Mouse (Mus musculus) cerebellum, adult 2 months (tissue): ENCODE data around the gene Peli2. TPM values are rescaled to one million over a fixed set of nuclear protein-coding genes. Genes with fewer than 3 reads are reported as not detected.

ENCODE experiments used
- DNase-seq, 2 experiments: peaks; one replicate each; pipeline ENCODE4 v3.0.0; 2021
- H3K27ac ChIP-seq: fragments of 200-500 bp; 2 replicates; pipeline ENCODE4 v1.5.1; 2012; ENCODE audit warnings: low read length, control low read depth, inconsistent platforms; ENCODE audit not compliant: insufficient read depth
- H3K27me3 ChIP-seq: fragments of 200-500 bp; 2 replicates; pipeline ENCODE4 v1.6.1; 2012; ENCODE audit warnings: inconsistent platforms, mild to moderate bottlenecking, low read length, moderate library complexity; ENCODE audit not compliant: control insufficient read depth, insufficient read depth
- H3K4me1 ChIP-seq: fragments of 200-500 bp; 2 replicates; pipeline ENCODE4 v1.6.1; 2011; ENCODE audit warnings: low read length; ENCODE audit not compliant: control insufficient read depth, insufficient read depth
- H3K4me3 ChIP-seq: fragments of 200-500 bp; replicated peaks from 2 replicates; pipeline ENCODE3; 2011; ENCODE audit warnings: mild to moderate bottlenecking, low read depth, low read length, control low read depth; ENCODE audit not compliant: insufficient read depth
- CTCF ChIP-seq: fragments of 200-500 bp; IDR thresholded peaks from 2 replicates; pipeline ENCODE4 v1.5.1; 2011; ENCODE audit warnings: low read depth, mild to moderate bottlenecking, control low read depth, low read length, moderate library complexity, borderline replicate concordance; ENCODE audit not compliant: insufficient read depth
- POLR2A ChIP-seq: fragments of 200-500 bp; IDR thresholded peaks from 2 replicates; pipeline ENCODE4 v1.6.1; 2011; ENCODE audit warnings: low read length, control low read depth, borderline replicate concordance; ENCODE audit not compliant: insufficient read depth
- WGBS: fragments of 180-500 bp; shearing (Covaris S2); methylation state at CpG from one replicate; pipeline ENCODE4 v1.1.7; 2018; 5-methylcytosine and 5-hydroxymethylcytosine counted together
- polyA plus RNA-seq: library from polyadenylated mRNA; depleted of rRNA; stranded (reverse); fragments of >200 nt; gene quantifications from 2 replicates; pipeline ENCODE4 v1.2.3, GENCODE M21; 2012

The Peli2 gene
- polyA plus RNA-seq, 1 experiment: 28.5 TPM

DNA sequence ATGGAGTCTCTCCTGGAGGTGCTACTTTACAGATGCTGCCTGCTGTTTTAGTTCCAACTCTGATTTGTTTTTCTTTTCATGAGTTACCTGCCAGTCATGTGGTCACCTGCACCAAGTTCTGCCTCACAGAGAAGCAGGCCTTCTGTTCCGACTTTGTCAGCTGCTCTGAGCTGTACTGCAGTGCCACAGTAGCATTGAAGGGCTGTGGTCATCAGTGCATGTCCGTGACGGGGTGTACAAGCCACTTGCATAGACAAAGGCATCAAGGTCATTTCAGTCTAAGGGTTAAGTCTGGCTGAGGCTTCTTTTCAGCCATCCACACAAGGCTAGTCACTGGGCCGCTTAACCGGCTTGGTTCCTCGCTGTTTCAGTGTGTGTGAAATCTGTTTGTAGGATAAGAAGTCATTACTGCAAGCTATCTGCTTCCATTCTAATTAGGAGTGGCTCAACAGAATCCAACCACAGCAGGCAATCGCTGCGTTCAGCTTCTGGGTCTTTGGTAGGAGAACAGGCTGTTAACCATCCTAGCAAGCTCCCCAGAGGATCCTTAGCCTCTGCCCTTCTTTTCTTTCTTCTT, 7.1 kb downstream of the Peli2 start:
- Histone ChIP-seq H3K4me3 (no peak overlapping the region), H3K27ac (no peak overlapping the region), H3K4me1 (peaks cover 36% of the 10 kb centered on the region), H3K27me3 (no peaks in the 10 kb centered on the region)
- TF ChIP-seq CTCF: no peak
- no peak for TF ChIP-seq POLR2A
- 26% methylated on average over 8 of the region's 8 CpGs for WGBS
- DNase-seq: peak; percentile 4 to 14

DNA sequence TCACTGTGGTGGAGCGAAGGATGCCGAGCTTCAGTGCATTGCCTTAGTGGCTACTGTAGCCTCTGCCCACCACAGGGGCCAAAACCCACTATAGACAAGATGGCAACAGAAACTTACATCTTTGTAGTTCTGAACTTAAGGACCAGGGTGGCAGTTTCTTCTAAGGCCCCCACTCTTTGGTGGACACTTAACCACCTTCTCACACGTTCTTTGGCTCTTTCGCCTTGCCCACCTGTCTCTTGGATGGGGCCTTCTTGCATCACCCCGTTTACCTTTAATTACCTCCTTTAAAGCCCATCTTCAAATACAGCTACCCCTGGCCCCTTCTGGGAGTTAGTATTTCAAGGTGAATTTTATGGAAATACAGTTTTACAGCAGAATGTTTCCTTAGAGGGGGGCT, 8.1 kb downstream of the Peli2 start:
- WGBS: 75% methylated on average over 5 of the region's 5 CpGs
- Histone ChIP-seq H3K4me1 (peaks cover 36% of the 10 kb centered on the region), H3K27ac (no peak overlapping the region), H3K4me3 (no peak overlapping the region), H3K27me3 (no peaks in the 10 kb centered on the region)
- TF ChIP-seq POLR2A: no peak
- no peak for TF ChIP-seq CTCF
- DNase-seq: no peak

DNA sequence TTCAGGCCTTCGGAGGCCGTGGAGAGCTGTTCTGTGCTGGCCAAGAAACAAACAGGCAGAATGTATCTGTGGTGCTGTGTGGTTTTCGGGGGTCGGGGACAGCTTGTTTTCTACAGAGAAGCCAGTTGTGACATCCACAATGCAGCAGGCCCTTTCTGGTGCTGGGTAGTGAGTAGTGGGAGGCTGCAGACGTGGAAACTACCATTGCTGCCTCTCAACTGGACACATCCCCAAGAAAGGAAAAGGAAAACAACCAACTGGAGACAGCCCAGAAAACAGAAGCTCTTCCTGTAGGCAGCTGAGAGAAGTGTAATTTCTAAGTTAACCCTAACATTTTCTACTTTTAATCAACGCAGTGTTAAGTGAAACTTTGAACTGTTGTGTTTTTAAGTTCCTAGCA, 9.4 kb downstream of the Peli2 start:
- Histone ChIP-seq H3K27ac (no peak overlapping the region), H3K4me1 (peaks cover 34% of the 10 kb centered on the region), H3K27me3 (no peaks in the 10 kb centered on the region), H3K4me3 (no peak overlapping the region)
- TF ChIP-seq POLR2A (no peak), CTCF (no peak)
- 43% methylated on average over 6 of the region's 6 CpGs for WGBS
- DNase-seq: no peak

DNA sequence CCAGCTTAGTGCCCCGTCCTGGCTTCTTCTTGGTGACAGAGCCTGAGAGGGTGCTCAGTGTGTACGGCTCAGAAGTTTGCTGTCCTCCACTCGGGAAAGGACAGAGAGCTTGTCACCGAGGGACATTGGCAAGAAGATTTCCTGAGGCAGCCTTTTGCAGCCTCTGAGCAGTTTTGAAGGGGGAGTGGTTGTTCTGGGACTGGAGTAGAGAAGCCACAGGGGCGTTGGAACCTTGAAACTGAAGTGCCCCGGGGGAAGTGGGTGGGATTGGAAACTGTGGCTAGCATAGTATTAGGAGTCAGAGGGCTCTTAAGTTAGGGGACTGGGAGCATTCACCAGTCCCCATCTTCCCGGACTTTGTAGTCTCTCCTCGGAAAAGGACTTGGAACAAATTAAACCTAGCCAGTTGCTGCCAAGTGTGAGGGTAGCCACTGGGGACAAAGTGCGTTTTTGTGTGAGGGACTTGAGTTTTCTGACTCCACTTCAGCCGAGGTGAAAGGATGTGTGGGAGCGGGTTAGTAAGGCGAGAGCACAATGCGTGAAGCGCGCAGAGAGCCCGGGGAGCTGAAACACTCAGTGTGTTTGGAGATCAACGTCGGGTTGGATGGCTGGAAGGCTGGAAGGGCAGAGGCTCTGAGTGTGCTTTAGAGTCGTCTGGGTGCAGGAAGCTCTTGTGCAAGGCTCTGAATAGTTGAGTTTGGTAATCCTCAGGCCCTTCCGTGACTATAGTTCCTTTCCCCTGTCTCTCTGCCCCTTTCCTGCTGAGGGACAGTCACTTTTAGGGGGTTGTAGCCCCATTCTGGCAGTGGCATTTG, 10.3 kb downstream of the Peli2 start:
- TF ChIP-seq CTCF (no peak), POLR2A (no peak)
- Histone ChIP-seq H3K4me3 (no peak overlapping the region), H3K27ac (no peak overlapping the region; the same call in 1 of the 2 replicates), H3K4me1 (peaks cover 37% of the 10 kb centered on the region), H3K27me3 (no peaks in the 10 kb centered on the region)
- DNase-seq: no peak
- WGBS: 37% methylated on average over 20 of the region's 20 CpGs

DNA sequence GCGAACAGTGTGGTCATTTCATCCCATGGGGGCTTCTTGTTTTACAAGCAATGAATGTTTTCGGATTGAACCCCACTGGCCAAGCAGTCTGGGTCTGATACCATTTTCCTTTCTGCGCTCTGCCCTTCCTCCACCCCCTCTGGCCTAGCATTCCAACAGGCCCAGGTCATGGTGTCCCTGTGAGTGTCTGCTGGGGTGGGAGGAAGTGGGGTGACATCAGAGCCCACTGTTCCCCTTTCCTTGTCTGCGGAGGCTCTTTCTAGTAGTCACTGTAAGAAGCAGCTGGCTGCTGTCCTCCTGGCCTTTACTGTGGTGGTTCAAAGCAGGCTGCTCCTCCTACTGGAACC, 10.9 kb downstream of the Peli2 start:
- Histone ChIP-seq H3K27me3 (no peaks in the 10 kb centered on the region), H3K4me3 (no peak overlapping the region), H3K4me1 (peaks cover 36% of the 10 kb centered on the region), H3K27ac (no peak overlapping the region)
- 55% methylated on average over 4 of the region's 4 CpGs for WGBS
- no peak for DNase-seq
- TF ChIP-seq CTCF (no peak), POLR2A (no peak)

DNA sequence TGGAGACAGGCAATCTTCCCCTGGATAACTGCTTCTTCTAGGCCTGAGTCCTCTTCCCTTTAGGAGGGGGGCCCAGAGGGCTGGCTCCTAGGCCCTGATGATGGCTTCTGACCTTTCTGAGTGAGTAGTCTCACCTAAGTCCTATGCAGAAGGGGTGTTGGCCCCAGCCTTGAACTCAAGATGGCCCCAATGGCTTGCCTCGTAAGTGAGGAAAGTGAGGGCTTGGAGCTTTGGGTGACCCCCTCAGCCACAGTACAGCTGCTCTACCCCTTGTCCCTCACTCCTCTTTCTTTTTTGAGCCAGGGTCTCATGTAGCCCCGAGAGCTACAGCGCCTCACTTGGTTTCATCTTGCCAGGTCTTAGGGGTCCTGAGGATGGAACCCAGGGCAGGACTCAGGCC, 11.6 kb downstream of the Peli2 start:
- H3K4me3 ChIP-seq: no peak overlapping the region
- no peak overlapping the region for H3K27ac ChIP-seq
- TF ChIP-seq CTCF: no peak
- TF ChIP-seq POLR2A: no peak
- WGBS: 87% methylated on average over 3 of the region's 3 CpGs
- H3K4me1 ChIP-seq: peaks cover 34% of the 10 kb centered on the region
- DNase-seq: no peak
- no peaks in the 10 kb centered on the region for H3K27me3 ChIP-seq

DNA sequence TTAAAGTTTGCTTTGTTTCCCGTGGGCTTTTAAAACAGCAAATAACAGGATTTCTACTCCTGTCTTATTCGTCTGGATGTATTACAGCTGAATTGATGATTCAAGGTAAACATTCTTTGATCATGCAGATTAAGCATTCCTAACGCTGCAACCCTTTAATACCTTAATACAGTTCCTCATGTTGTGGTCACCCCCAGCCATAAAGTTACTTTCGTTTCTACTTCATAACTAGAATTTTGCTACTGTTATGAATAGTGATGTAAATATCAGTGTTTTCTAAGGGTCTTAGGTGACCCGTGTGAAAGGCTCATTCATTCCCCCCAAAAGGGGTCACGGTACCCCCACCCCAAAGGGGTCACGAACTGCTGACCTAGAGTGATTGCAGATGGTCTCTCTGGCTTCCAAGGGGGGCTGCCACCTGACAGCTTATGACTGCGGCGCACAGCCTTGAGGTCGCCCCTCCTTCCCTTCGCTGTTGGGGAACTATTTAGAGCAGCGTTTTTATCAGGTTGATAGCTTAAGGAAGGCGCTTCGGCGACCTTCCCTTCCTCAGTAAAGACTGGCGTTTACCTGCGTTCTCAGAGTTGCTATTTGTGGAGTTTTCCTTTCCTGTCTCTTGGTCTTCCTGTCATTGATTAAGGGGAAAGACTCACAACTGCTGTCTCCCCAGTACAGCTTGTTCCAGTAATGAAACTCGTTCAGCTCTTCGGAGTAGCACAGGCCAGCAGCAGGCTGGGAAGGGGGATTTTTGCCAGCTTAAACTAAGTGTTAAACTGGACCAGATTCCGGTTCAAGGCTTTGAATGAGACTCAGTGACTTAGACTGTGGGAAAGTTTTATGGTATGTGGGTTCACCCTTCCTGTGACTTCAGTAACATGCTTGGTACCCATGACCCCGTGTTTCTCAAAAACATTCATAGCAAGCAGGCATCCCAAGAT, 12.5 kb downstream of the Peli2 start:
- Histone ChIP-seq H3K27me3 (no peaks in the 10 kb centered on the region), H3K4me1 (peaks cover 31% of the 10 kb centered on the region), H3K27ac (no peak overlapping the region), H3K4me3 (no peak overlapping the region)
- WGBS: 53% methylated on average over 21 of the region's 21 CpGs
- DNase-seq: no peak
- TF ChIP-seq CTCF (no peak), POLR2A (no peak)

DNA sequence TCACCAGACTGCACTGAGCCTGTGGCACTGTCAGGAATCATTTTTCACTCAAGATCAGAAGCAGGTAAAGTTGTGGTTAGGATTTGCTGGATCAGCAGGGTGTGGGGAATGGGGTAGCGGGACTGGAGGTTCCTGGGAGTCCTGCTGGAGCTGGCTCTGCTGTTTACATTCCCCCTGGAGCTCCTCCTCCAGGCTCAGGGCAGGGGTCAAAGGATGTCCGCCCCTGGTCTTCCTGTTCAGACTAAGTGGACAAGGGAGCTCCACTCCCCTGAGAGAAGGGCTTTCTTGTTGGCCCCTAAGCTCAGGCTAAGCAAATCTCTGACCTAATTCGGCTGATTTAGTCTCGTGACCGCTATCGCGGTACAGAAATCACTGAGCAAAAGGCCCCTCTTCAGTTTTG, 13.7 kb downstream of the Peli2 start:
- Histone ChIP-seq H3K4me1 (peaks cover 35% of the 10 kb centered on the region), H3K4me3 (no peak overlapping the region), H3K27me3 (no peaks in the 10 kb centered on the region), H3K27ac (no peak overlapping the region)
- no peak for TF ChIP-seq POLR2A
- no peak for TF ChIP-seq CTCF
- no peak for DNase-seq
- 55% methylated on average over 7 of the region's 7 CpGs for WGBS
